Mouse (Mus musculus): ENCODE results near the gene Tjp1. TPM values are rescaled to one million over a fixed set of nuclear protein-coding genes. Genes with fewer than 3 reads are reported as not detected.
A peak's percentile ranks its signal among the peaks of the same experiment; 100 is the strongest.

Gene Tjp1
- total RNA-seq, 4 experiments from 2014 or later, result 16.4 to 20.4 (median 18.6) TPM

DNA sequence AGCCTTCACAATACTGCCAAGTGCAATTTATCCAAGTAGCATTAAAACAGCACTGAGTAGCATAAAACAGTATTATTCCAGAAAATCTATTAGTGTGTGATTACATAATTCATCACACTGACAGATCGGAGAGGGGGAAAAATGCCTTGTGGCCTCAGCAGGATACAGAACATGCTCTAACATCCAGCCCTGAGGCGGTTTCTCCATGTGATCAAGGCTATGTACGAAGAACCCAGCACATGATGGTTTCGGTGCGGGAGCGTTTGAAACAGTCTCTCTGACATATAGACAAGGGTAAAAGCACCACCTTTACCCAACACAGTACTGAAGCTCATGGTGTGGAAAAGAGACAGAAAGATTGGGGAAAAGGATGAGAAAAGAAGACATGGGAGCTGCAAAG is 38.4 kb downstream of the Tjp1 start:
- DNase-seq (ENCODE audit: low spot score in 2 of 2), result no peak

DNA sequence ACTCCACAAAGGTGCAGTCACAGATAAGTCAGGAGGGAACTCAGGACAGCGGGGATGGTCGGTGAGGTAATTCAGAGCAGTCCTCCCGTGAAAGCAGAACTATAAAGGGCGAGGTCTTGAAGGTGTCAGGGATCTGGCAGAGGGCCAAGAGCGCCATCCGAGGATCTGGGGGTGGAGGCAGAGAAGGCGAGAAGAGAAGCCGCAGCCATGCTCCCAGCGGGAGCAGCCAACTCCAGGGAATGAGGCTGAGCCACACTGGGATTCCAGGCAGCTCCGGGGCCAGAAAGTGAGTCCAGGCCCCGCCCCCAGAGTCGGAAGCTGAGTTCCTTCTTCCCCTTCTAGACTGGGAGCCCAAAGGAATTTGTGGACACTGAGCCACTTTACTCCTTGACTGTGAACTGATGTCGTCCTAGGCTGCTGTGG is 41.3 kb downstream of the Tjp1 start:
- DNase-seq (ENCODE audit: low spot score in 2 of 2), result no peak

DNA sequence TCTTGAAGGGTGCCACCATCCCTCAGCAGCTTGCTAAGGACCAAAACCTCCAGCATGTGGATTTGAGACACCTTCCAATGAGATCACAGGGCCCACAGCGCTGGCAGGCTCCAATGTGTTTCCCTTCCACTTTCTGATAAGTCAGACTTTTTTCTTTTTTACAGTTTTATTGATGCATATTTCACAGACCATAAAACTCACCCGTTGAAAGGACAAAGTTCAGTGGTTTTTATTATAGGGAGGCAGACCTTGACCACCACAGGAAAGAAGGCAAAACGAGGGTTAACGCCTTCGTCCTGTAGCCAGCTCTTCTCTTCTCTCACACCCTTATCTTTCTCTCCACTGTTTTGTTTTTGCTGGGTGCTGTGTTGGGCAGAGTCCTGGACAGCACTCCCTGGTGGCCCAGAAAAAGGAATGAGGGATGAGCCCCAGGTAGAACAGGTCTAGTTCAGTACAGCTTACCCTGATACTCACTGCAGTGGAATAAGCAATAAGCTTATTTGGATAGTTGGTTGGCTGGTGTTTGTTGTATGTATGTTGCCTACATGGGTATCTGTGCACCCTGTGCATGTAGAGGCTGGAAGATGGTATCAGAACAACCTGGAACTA is 43.3 kb downstream of the Tjp1 start:
- DNase-seq (ENCODE audit: low spot score in 2 of 2), result no peak

DNA sequence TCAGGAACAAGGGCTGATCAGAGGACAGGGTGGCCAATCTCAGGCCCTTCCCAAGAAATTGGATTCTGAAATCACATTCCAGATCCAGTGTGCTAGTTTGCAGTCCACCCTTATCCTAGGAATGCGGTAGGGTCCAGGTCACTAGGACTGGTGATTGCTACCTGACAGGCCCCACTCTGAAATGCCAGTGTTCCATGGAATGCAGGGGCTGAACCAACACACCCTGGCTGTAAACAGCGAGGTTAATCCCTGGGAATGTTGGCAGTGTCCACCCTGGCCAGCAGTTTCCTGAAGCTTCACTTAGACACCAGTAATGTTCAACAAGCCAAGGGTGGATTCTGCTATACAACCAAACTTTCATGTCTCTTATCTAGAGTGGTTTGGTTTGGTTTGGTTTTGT is 45.4 kb downstream of the Tjp1 start:
- no peak for DNase-seq (ENCODE audit: low spot score in 2 of 2)

DNA sequence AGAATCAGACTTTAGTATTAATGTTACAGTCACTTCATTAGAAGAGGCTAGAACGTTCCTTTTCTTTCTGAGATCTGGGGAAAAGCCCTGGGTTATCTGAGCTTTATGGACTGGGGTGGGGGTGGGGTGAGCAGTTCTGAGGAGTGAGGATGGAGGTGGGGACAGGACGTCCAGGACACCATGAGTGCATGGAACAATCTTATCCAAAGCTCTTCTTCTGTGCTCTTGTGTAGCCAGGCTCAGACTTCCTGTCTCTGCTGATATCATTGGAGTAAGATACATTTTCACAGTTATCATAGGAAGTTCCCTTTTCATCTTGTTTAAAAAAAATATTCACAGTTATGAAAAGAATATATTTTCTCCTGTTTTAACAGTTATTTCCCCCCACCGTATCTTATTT is 55.5 kb downstream of the Tjp1 start:
- DNase-seq (ENCODE audit: low spot score in 2 of 2), result no peak

DNA sequence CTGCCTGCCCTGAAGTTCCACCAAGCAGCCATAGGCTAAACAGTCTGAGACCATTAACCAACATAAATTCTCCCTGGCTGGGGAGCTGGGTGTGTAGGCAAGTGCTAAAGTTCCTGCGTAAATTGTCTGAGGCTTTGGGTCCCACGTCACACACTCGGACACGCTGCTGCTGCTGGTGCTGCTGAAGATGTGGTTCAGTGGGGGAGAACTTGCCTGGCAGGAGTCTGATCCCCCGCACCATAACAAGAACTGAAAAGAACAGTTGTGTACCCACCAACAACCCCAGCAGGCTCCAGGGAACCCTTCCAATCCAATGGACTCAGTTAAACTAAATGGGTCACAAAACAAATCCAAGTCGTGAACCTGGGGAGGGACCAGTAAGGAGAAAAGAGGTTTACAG is 56.2 kb downstream of the Tjp1 start:
- no peak for DNase-seq (ENCODE audit: low spot score in 2 of 2)

DNA sequence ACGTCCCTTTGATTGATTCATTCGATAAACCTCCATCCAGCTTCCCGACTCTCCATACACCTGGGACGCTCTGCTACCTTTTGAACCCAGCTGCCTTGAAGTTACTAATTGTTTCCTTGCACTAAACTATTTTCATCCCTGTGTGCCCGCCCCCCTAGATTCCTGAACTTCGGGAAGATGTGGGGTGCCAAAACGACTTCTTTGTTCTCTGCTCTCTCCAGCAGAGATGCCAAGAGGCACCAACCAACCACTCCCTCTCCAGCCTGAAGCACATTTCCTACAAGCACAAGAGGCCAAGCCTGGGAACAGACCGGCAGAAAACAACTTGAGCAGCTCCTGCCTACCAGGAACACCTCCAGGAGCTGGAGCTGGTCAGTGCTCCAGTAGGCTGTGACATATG is 57.4 kb downstream of the Tjp1 start:
- no peak for DNase-seq (ENCODE audit: low spot score in 2 of 2)

DNA sequence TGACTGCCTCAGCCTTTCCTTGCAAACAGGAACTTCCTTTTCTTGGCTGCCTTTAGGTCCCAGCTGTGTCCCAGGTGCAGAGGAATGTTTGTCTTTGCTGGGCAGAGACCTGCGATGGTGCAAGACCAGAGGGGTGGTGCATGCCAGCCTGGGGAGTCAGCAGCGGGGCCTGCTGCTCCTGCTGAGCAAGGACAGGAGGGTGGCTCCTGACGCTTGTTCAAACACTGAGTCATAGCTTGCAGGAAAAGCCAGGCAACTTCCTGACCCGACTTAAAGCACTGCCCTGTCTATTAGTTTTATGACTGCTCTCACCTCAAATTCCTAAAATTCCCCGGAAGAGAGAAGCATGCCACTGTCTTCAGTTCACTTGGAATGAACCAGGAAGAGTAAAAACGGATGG is 57.9 kb downstream of the Tjp1 start:
- DNase-seq (ENCODE audit: low spot score in 2 of 2), result no peak

DNA sequence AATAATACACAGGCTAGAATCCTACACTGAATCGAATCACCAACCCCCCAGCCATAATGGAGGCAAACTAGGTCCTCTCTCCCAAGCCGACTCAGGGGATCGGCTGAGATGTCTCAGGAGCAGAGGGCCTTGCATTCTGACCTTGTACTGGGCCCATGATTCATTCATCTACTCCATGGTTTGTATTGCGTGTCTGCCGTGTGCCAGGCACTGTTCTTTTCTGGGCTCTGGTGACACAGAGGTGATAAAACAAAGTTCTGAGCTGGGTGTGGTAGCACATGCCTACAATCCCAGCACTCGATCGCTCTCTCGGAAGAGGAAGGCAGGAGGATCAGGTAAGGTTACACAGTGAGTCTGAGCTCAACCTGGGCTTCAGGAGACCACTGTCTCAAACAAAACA is 59.4 kb downstream of the Tjp1 start:
- DNase-seq (ENCODE audit: low spot score in 2 of 2), result no peak

DNA sequence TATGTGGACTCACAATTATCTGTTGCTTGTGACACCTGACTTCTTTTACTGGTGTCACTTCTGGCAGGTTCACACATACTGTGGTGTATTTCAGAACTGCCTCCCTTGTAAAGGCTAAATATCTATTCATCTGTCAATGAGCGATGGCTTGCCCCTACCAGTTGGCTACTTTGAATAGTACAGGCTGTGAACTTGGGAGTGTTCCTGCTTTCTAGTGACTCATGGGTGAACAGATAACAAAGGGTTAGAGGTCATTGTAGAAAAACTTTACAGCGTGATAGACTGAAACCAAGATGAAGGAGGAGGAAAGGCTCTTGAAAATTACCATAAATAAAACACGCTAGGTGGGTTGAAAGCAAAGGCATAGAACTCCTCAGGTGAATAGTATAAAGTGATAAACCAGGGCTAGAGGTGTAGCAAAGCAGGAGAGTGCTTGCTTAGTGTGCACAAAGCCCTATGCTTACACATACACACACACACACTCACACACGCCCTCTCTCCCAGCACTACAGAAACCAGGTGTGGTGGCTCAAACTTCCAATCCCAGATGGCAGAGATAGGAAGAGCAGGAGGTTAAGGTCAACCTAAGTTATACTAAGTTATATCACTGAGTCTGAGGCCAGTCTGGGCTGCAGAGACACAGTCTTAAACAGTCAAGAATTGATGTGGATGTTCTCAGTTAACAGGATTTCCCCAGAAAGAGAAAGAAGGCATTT is 60.1 kb downstream of the Tjp1 start:
- no peak for DNase-seq (ENCODE audit: low spot score in 2 of 2)

DNA sequence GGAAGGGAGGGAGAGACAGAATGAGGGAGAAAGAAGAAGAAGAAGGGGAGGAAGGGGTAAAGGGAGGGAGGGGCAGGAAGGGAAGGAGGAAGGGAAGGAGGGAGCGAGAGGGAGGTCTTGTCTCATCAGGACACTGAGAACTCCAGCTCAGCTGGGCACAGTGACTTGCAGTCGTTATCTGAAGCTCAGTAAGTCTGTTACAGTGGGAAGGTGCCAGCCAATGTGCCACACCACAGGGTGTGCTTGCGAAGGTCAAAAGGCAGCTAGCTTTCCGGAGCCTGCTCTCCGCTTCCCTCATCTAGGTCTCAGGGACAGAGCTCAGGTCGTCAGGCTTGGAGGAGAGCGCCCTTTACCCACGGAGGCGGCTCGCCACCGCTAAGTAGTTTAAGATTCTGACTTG is 61.4 kb downstream of the Tjp1 start:
- no peak for DNase-seq (ENCODE audit: low spot score in 2 of 2)

DNA sequence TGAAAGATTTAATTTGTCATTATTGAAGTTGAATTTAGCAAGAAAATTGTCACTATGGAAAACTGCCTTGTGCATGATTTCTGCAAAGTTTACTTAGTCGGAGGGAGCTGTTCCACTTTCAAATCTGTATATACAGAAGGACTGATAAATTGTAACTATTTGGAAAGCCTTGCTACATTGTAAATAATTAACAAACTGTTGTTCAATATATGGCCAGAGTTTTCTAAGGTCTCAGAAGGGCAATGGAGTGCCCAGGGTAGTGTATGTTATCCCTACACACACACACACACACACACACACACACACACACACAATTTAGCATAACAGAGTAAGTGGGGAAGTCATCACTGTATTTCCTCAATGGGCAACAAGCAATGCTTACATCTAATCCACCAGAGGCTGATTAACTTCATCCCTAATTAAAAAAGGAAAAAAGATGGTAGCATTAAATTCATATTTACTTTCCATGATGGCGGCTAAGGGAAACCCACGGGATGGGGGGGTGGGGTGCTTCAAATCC is 63.0 kb downstream of the Tjp1 start:
- DNase-seq (ENCODE audit: low spot score in 2 of 2), result no peak

DNA sequence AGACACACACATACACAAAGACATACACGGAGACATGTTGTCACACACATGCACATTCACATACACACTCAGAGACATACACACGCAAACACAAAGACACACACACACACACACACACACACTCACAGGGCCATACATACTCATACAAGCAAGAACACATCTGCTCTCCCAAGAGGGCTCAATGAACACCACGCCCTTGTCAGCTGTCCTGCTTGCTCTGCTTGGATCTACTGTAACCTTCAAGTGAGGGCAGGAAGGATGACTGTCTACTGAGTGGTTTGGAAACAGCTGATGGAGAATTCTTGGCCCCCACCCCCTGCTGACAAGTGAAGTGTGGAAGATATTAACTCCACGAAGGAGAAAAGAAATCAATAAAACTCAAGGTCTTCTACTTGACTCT is 64.1 kb downstream of the Tjp1 start:
- no peak for DNase-seq (ENCODE audit: low spot score in 2 of 2)

DNA sequence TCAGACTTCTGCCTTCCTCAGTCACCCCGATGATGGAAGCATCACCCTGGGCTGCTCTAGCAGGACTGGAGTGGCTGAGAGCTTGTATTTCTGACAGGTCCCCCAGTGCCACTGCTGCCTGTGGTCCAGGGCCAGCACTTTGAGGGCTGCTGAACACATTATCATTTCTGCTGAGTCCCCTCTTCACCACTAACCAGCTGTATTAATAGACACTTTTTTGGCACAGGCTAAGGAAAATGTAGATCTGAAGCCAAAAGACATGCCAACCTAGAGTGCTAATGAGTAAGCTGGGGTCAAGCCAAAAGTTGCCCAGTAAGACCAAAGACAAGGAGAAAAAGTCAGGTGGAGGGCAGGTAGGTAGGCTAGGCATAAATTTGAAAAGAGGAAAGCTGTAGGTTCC is 66.2 kb downstream of the Tjp1 start:
- no peak for DNase-seq (ENCODE audit: low spot score in 2 of 2)

DNA sequence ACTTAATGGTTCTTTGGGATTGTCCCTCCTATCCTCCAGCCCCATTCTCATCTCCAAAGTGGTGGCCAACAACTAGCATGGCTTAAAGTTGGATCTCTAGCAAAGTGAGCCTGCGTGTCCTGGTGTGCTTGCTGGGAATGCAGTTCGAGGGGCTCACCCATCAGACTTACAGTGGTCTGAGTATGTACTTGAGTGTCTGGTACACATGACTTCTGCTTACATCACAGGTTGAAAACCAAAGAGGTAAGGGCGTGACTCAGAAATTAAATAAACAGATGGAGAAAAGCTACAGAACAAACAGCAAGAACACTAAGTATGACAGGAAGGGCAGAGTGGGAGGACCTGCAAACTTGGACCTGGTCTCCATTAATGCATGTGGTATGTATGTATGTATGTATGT is 67.4 kb downstream of the Tjp1 start:
- no peak for DNase-seq (ENCODE audit: low spot score in 2 of 2)

DNA sequence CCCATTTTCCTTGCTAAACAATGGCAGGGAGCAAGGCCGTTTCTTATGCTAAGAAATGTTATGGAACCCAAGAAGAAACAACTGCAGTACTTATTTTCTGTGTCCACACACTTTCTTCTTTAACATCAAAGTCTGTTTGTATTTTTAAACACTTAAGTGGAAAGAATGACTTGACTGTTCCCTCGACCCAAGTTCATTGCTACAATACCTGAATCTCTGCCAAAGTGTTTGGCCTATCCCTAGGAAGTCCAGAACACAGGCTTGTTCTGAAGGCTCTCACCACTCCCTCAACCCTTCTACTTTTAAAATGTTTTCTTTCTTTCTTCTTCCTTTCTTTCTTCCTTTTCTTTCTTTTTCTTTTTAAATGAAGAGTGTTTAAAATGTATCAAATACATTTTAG is 71.5 kb downstream of the Tjp1 start:
- DNase-seq (ENCODE audit: low spot score in 2 of 2), result no peak

DNA sequence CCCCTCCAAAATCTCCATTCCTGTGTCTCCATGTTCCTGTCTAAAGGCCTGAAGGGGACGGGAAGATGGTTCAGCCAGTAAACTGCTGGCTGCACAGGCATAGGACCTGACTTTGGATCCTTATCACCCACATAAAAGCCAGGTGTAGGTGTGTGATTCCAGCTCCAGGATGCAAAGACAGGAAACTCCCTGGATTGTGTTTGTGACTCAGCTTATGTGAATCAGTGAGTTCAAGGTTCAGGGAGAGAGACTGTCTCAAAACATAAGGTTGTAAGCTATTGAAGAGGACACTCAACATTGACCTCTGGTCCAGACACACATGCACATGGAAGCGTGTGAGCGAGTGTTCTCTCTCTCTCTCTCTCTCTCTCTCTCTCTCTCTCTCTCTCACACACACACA is 72.4 kb downstream of the Tjp1 start:
- DNase-seq (ENCODE audit: low spot score in 2 of 2), result no peak

DNA sequence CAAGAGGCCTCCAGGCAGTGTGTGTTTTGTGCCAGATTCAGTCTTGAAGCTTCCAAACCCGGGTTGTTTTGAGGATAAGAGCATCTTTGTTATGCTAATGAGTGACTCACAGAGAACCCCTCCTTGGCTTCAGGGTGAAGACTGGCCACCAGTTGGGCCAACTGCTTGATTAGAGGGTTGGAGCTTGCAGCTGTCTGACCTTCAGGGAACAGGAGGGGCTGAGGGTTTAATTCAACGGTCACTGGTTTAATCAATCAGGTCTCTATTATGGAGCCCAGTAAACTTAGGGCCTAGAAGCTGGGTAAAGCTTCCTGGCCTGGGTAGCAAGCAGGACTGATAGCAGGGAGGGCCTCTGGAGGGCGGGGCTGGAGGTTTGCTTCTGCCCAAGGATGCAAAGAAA is 73.3 kb downstream of the Tjp1 start:
- DNase-seq (ENCODE audit: low spot score in 2 of 2), result no peak

DNA sequence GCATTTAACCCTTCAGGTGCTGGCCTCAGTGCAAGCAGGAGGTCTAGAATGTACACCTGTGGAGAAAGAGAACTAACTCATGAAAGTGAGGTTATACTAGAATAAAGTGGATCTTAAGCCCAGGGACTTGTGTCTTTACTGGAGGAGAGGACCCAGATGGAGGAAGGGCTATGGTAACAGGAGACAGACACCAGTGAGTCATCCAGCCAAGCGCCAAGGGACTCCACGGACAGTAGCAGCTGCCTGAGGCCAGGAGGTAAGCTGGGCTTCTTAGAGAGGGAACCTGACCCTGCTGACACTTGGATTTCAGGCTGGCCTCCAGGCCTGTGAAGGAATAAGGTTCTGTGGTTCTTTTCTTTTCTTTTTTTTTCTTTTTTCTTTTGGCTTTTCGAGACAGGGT is 75.3 kb downstream of the Tjp1 start:
- DNase-seq (ENCODE audit: low spot score in 2 of 2), result peak; percentile 4 to 59

DNA sequence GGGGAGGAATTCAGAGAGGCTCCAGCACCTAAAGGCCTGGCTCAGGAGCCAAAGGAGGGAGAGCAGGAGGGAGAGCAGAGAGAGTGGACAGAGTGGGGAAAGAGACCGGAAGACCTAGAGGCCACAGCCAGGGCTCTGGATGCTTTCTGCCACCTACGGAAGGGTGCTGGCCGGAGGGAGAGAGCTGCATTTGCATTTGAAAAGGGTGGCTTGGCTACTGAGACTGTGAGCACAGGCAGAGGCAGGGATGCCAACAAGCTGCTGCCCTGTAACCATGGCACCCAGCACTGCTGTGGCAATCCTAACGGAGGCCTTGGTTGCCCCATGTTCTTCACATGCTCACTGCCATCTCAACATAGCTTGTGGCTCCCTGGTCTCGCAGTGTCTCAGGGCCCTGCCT is 77.4 kb downstream of the Tjp1 start:
- DNase-seq (ENCODE audit: low spot score in 2 of 2), result no peak

DNA sequence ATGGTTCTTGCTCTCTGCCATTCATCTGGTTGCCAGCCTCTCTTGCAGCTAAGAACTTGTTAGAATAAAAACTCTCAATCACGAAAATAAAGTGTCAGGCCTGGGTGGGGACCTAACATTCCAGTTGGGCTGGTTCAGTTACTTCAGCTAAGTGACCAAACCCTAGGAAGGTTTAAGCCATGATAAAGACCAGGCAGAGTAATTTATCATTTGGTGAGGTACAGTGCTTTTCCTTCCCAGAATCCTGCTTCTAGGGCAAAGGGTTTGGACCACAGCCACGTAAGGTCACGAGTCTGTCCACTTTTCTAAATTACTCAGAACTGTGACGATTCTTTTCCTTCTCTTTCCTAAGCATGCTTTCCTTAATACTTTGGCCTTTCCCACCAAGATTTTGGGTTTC is 86.1 kb downstream of the Tjp1 start:
- DNase-seq (ENCODE audit: low spot score in 2 of 2), result no peak

DNA sequence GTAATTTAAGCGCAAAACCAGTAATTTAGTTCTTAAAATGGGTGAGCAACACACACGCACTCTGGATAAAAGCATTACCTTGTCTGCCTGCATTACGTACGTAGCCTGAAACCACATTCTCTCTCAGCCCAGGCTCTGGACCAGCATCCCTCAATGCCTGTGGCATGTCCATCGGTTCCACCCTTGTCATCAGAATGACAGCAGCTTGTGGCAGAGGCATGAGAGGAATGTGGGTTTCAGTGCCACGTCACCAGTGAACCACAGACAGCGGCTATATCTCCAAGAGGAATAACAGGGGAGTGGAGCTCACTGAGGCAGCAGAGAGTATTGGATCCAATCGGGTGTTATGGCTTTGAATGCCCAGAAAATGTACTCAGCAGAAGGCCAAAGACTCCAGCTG is 88.1 kb downstream of the Tjp1 start:
- no peak for DNase-seq (ENCODE audit: low spot score in 2 of 2)

DNA sequence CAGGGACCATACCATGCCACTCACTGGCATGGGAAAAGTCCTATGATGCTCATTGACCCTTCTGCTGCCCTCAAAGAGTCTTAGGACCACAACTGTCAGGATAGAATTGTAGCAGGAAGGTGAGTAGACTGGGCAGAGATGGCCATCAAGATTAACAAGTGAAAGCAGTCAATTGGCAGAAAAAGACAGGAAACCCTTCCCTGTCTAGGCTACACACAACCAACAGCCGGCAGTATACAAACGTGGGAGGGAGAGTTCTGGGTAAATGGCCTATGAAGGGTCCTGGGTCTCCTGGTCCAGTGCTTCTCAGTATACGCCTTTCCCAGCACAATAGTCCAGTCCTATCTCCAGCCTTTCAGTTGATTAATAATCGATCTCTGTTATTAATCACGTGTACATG is 89.4 kb downstream of the Tjp1 start:
- no peak for DNase-seq (ENCODE audit: low spot score in 2 of 2)
